Mouse (Mus musculus): ENCODE results near the gene Ccdc171. TPM values are rescaled to one million over a fixed set of nuclear protein-coding genes. Genes with fewer than 3 reads are reported as not detected.
"Not testable (repeated sequence)": the region's sequence is repeated elsewhere in the genome, so short reads cannot be mapped to it uniquely, and the experiment has no call there.

Ccdc171 gene
- polyA plus RNA-seq, 1 experiment from 2014 or later: 2.8 TPM

- H3K9me3 ChIP-seq (ENCODE audit: control insufficient read depth, low read length); H3K27me3 ChIP-seq (replicated peaks; ENCODE audit: control insufficient read depth, insufficient read depth, low read length); H3K4me1 ChIP-seq (replicated peaks; ENCODE audit: control insufficient read depth, insufficient read depth, low read length); H3K27ac ChIP-seq (ENCODE audit: low read depth); H3K4me2 ChIP-seq (ENCODE audit: low read length); ATAC-seq (replicated peaks; ENCODE audit: low FRiP score, low TSS enrichment, low read depth); H3K9ac ChIP-seq (ENCODE audit: low read length); H3K4me3 ChIP-seq (ENCODE audit: low read depth, low read length); H3K36me3 ChIP-seq (ENCODE audit: control insufficient read depth, insufficient read depth, low read length); DNase-seq (ENCODE audit: low spot score): not testable (repeated sequence)
- 91% methylated on average over 5 of the region's 6 CpGs for WGBS
These were observed 9.2 kb upstream of the Ccdc171 start for GRCm38 (mm10) chr4:83516144-83516543.

- H3K4me1 ChIP-seq (replicated peaks; ENCODE audit: control insufficient read depth, insufficient read depth, low read length): no peaks in the 10 kb centered on the region
- H3K36me3 ChIP-seq (ENCODE audit: control insufficient read depth, insufficient read depth, low read length): no peaks in the 10 kb centered on the region
- no peak overlapping the region for H3K4me3 ChIP-seq (ENCODE audit: low read depth, low read length)
- ATAC-seq (replicated peaks; ENCODE audit: low FRiP score, low TSS enrichment, low read depth) (no peak), DNase-seq (ENCODE audit: low spot score) (no peak)
- H3K9me3 ChIP-seq (ENCODE audit: control insufficient read depth, low read length): no peaks in the 10 kb centered on the region
- H3K27ac ChIP-seq (ENCODE audit: low read depth): no peak overlapping the region
- WGBS: 84% methylated on average over 2 of the region's 2 CpGs
- no peaks in the 10 kb centered on the region for H3K27me3 ChIP-seq (replicated peaks; ENCODE audit: control insufficient read depth, insufficient read depth, low read length)
- no peak overlapping the region for H3K9ac ChIP-seq (ENCODE audit: low read length)
- H3K4me2 ChIP-seq (ENCODE audit: low read length): no peak overlapping the region
These were observed 6.2 kb upstream of the Ccdc171 start for GRCm38 (mm10) chr4:83519148-83519547.

DNA sequence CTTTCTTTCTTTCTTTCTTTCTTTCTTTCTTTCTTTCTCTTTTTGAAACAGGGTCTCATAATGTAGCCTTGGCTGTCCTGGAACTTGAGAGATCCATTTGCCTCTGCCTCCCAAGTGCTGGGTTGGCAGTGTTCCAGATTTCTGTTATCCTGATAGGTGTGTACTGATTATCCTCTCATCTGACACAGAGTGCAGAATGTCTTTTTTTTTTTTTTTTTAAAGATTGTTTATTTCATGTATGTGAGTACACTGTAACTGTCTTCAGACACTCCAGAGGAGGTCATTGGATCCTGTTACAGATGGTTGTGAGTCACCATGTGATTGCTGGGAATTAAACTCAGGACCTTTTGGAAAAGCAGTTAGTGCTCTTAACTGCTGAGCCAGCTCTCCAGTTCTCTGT lies 5.5 kb upstream of the Ccdc171 start:
- Histone ChIP-seq H3K27me3 (replicated peaks; ENCODE audit: control insufficient read depth, insufficient read depth, low read length) (no peaks in the 10 kb centered on the region), H3K9me3 (ENCODE audit: control insufficient read depth, low read length) (no peaks in the 10 kb centered on the region), H3K36me3 (ENCODE audit: control insufficient read depth, insufficient read depth, low read length) (no peaks in the 10 kb centered on the region), H3K9ac (ENCODE audit: low read length) (no peak overlapping the region), H3K27ac (ENCODE audit: low read depth) (no peak overlapping the region), H3K4me1 (replicated peaks; ENCODE audit: control insufficient read depth, insufficient read depth, low read length) (0 out of 2 replicates have a peak, but pooled peaks cover 5% of the 10 kb centered on the region), H3K4me2 (ENCODE audit: low read length) (no peak overlapping the region), H3K4me3 (ENCODE audit: low read depth, low read length) (no peak overlapping the region)
- ATAC-seq (replicated peaks; ENCODE audit: low FRiP score, low TSS enrichment, low read depth) (no peak), DNase-seq (ENCODE audit: low spot score) (no peak)

- Histone ChIP-seq H3K4me1 (replicated peaks; ENCODE audit: control insufficient read depth, insufficient read depth, low read length) (0 out of 2 replicates have a peak, but pooled peaks cover 5% of the 10 kb centered on the region), H3K9ac (ENCODE audit: low read length) (no peak overlapping the region), H3K9me3 (ENCODE audit: control insufficient read depth, low read length) (no peaks in the 10 kb centered on the region), H3K4me3 (ENCODE audit: low read depth, low read length) (no peak overlapping the region), H3K36me3 (ENCODE audit: control insufficient read depth, insufficient read depth, low read length) (no peaks in the 10 kb centered on the region), H3K27ac (ENCODE audit: low read depth) (no peak overlapping the region), H3K4me2 (ENCODE audit: low read length) (no peak overlapping the region), H3K27me3 (replicated peaks; ENCODE audit: control insufficient read depth, insufficient read depth, low read length) (no peaks in the 10 kb centered on the region)
- WGBS: 83% methylated on average over 4 of the region's 4 CpGs
- ATAC-seq (replicated peaks; ENCODE audit: low FRiP score, low TSS enrichment, low read depth) (no peak), DNase-seq (ENCODE audit: low spot score) (no peak)
These were observed 5.0 kb upstream of the Ccdc171 start for GRCm38 (mm10) chr4:83520308-83520707.

DNA sequence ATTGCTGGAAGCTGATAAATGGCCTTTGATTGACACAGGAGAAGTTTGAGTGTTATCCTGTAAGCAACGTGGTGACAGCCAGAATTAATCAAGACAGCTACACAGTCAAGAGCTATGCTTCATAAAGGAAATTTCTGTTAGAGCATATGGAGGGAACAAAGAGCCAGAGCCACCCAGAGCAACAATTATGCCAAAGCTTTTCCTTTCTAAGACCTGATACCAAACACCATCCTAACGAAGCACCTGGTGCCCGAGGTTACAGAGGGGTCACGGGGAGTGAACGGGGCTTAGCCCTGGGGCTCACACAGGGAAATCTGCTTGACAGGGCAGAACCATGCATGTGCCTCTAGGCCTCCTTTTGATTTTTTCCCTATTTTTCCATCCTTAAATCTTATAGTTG lies 3.3 kb upstream of the Ccdc171 start:
- 0 out of 2 replicates have a peak, but pooled peaks cover 5% of the 10 kb centered on the region for H3K4me1 ChIP-seq (replicated peaks; ENCODE audit: control insufficient read depth, insufficient read depth, low read length)
- no peak overlapping the region for H3K9ac ChIP-seq (ENCODE audit: low read length)
- H3K27ac ChIP-seq (ENCODE audit: low read depth): no peak overlapping the region
- H3K4me3 ChIP-seq (ENCODE audit: low read depth, low read length): no peak overlapping the region
- no peak overlapping the region for H3K4me2 ChIP-seq (ENCODE audit: low read length)
- H3K27me3 ChIP-seq (replicated peaks; ENCODE audit: control insufficient read depth, insufficient read depth, low read length): no peaks in the 10 kb centered on the region
- no peaks in the 10 kb centered on the region for H3K9me3 ChIP-seq (ENCODE audit: control insufficient read depth, low read length)
- DNase-seq (ENCODE audit: low spot score): no peak
- no peak for ATAC-seq (replicated peaks; ENCODE audit: low FRiP score, low TSS enrichment, low read depth)
- no peaks in the 10 kb centered on the region for H3K36me3 ChIP-seq (ENCODE audit: control insufficient read depth, insufficient read depth, low read length)
- 60% methylated on average over 5 of the region's 5 CpGs for WGBS

DNA sequence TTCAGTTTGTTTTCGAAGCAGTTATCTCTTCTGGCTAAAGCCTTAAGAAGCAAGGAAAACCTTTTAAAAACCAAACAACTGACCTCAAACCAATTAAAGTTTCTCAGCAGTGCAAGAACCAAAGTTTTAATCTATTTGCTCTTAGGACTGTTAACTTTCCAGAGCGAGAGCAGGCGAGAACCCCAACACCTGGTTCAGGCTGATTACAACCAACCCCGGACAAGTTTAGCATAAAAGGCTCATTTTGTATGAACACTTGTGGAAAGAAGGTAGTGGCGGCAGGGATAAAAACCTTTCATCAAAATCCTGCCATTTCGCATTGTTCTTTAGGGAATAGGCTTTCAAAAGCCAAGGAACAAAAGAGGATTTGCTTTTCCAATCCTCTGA lies 896 bp upstream of the Ccdc171 start:
- DNase-seq (ENCODE audit: low spot score) (no peak), ATAC-seq (replicated peaks; ENCODE audit: low FRiP score, low TSS enrichment, low read depth) (no peak)
- 14% methylated on average over 6 of the region's 6 CpGs for WGBS
- Histone ChIP-seq H3K4me1 (replicated peaks; ENCODE audit: control insufficient read depth, insufficient read depth, low read length) (0 out of 2 replicates have a peak, but pooled peaks cover 5% of the 10 kb centered on the region), H3K36me3 (ENCODE audit: control insufficient read depth, insufficient read depth, low read length) (no peaks in the 10 kb centered on the region), H3K9ac (ENCODE audit: low read length) (peak overlapping the region; percentile 87), H3K9me3 (ENCODE audit: control insufficient read depth, low read length) (no peaks in the 10 kb centered on the region), H3K27me3 (replicated peaks; ENCODE audit: control insufficient read depth, insufficient read depth, low read length) (no peaks in the 10 kb centered on the region), H3K27ac (ENCODE audit: low read depth) (peak overlapping the region; percentile 92), H3K4me3 (ENCODE audit: low read depth, low read length) (peak overlapping the region; percentile 78), H3K4me2 (ENCODE audit: low read length) (peak overlapping the region; percentile 48)

GRCm38 (mm10) chr4:83525690-83526055 lies 328 bp downstream of the Ccdc171 start:
- 0 out of 2 replicates have a peak, but pooled peaks cover 5% of the 10 kb centered on the region for H3K4me1 ChIP-seq (replicated peaks; ENCODE audit: control insufficient read depth, insufficient read depth, low read length)
- WGBS: 1% methylated on average over 18 of the region's 18 CpGs
- peak overlapping the region; percentile 92; the same call in 1 of the 2 replicates for H3K27ac ChIP-seq (ENCODE audit: low read depth)

GRCm38 (mm10) chr4:83526270-83526987 lies 1.1 kb downstream of the Ccdc171 start:
- no peaks in the 10 kb centered on the region for H3K36me3 ChIP-seq (ENCODE audit: control insufficient read depth, insufficient read depth, low read length)
- no peaks in the 10 kb centered on the region for H3K27me3 ChIP-seq (replicated peaks; ENCODE audit: control insufficient read depth, insufficient read depth, low read length)
- peak overlapping the region; percentile 78 for H3K4me3 ChIP-seq (ENCODE audit: low read depth, low read length)
- 0 out of 2 replicates have a peak, but pooled peaks cover 5% of the 10 kb centered on the region for H3K4me1 ChIP-seq (replicated peaks; ENCODE audit: control insufficient read depth, insufficient read depth, low read length)
- peak overlapping the region; percentile 48 for H3K4me2 ChIP-seq (ENCODE audit: low read length)
- DNase-seq (ENCODE audit: low spot score) (peak; percentile 53), ATAC-seq (replicated peaks; ENCODE audit: low FRiP score, low TSS enrichment, low read depth) (no peak)
- no peak overlapping the region for H3K9ac ChIP-seq (ENCODE audit: low read length)
- 9% methylated on average over 13 of the region's 13 CpGs for WGBS
- H3K27ac ChIP-seq (ENCODE audit: low read depth): 0 out of 2 replicates have a peak overlapping the region, but pooled peaks have one; percentile 92
- no peaks in the 10 kb centered on the region for H3K9me3 ChIP-seq (ENCODE audit: control insufficient read depth, low read length)

More at GRCm38 (mm10) chr4:83525690-83526055, 328 bp downstream of the Ccdc171 start:
- Histone ChIP-seq H3K36me3 (ENCODE audit: control insufficient read depth, insufficient read depth, low read length) (no peaks in the 10 kb centered on the region), H3K9me3 (ENCODE audit: control insufficient read depth, low read length) (no peaks in the 10 kb centered on the region), H3K27me3 (replicated peaks; ENCODE audit: control insufficient read depth, insufficient read depth, low read length) (no peaks in the 10 kb centered on the region), H3K4me2 (ENCODE audit: low read length) (peak overlapping the region; percentile 48), H3K9ac (ENCODE audit: low read length) (peak overlapping the region; percentile 65), H3K4me3 (ENCODE audit: low read depth, low read length) (peak overlapping the region; percentile 78)
- DNase-seq (ENCODE audit: low spot score) (no peak), ATAC-seq (replicated peaks; ENCODE audit: low FRiP score, low TSS enrichment, low read depth) (peak; percentile 75)

DNA sequence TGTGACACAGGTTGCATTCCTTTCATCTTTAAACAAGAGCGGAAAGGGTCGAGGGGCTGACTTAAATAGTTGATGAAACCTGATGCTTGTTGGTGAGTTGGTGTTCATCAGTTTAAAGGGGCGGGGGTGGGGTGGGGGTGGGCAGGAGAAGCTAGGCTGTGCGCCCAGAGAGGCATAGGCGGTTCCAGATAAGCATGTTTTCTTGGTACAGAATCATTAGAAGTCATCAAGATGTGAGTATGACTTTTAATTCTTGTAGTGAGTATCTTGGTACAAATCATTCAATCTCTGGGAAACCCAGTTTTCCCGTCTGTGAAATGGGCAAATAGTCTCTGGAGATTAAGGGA lies 1.6 kb downstream of the Ccdc171 start:
- H3K9me3 ChIP-seq (ENCODE audit: control insufficient read depth, low read length): no peaks in the 10 kb centered on the region
- ATAC-seq (replicated peaks; ENCODE audit: low FRiP score, low TSS enrichment, low read depth): no peak
- WGBS: 59% methylated on average over 6 of the region's 6 CpGs
- H3K9ac ChIP-seq (ENCODE audit: low read length): no peak overlapping the region
- DNase-seq (ENCODE audit: low spot score): no peak
- no peak overlapping the region for H3K4me2 ChIP-seq (ENCODE audit: low read length)
- H3K4me1 ChIP-seq (replicated peaks; ENCODE audit: control insufficient read depth, insufficient read depth, low read length): 0 out of 2 replicates have a peak, but pooled peaks cover 5% of the 10 kb centered on the region
- no peaks in the 10 kb centered on the region for H3K27me3 ChIP-seq (replicated peaks; ENCODE audit: control insufficient read depth, insufficient read depth, low read length)
- H3K4me3 ChIP-seq (ENCODE audit: low read depth, low read length): no peak overlapping the region
- H3K27ac ChIP-seq (ENCODE audit: low read depth): no peak overlapping the region
- no peaks in the 10 kb centered on the region for H3K36me3 ChIP-seq (ENCODE audit: control insufficient read depth, insufficient read depth, low read length)
